In the genomic region with DNA sequence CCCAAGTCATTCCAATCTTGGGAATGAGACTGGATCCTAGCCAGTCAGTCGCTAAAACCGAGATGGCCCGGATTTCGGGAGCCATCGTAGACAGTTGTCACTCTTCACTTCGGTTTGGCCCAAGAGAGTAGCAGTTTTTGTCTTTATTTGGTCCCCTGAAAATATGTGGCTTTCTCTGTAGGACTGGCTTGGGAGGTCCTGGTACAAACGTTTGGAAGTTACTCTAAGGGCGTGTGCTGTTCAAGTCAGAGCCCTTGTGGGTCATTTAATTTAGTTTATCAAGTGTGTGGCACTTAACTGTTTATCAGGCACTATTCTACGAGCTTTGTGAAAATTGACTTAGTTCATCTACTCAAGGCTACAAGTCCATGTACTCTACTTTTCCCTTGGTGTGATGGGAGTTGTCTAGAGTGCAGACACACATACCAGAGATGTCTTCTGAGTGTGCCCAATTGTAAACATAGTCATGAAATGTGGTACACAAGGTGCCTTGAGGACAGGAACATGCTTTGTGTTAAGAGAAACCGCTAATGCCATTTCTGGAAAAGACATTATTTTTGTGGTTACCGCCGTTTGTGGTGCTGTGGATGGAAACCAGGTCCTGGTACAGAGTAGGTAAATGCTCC, we compare ENCODE assay signal across 10 mouse cellular contexts. TPM values are rescaled to one million over a fixed set of nuclear protein-coding genes. Genes with fewer than 3 reads are reported as not detected.
A peak's percentile ranks its signal among the peaks of the same experiment; 100 is the strongest.
DNase-seq lines count a peak whose midpoint lies in the region; ATAC-seq and TF ChIP-seq lines count a peak whose summit lies in the region.
"Had no signal": no experiment of that assay in that cellular context is flagged by ENCODE, and none has a peak within 500 bp of the region (broad histone marks: within the 10 kb centered on the region; RNA-seq: fewer than 3 reads in every experiment).

No protein-coding gene starts in this region.

- H3K4me2 ChIP-seq in heart, embryonic 15.5 days = peak overlapping the region; percentile 65
- peak overlapping the region; percentile 51 for H3K4me2 ChIP-seq in hindbrain, embryonic 14.5 days (replicated peaks)
- peak overlapping the region; percentile 53 for H3K4me2 ChIP-seq in midbrain, embryonic 12.5 days (replicated peaks)

- H3K4me1 ChIP-seq in heart, embryonic 15.5 days (replicated peaks) = 0 out of 2 replicates have a peak, but pooled peaks cover 3% of the 10 kb centered on the region
- no peaks in the 10 kb centered on the region; the same call in 1 of the 2 replicates for H3K4me1 ChIP-seq in bone marrow, adult 2 months (ENCODE audit: control insufficient read depth, insufficient read depth, low read length)
- no peaks in the 10 kb centered on the region for H3K4me1 ChIP-seq in hindbrain, embryonic 14.5 days (replicated peaks; ENCODE audit: control insufficient read depth, insufficient read depth, low read length)
- no peaks in the 10 kb centered on the region for H3K4me1 ChIP-seq in midbrain, embryonic 12.5 days

- H3K9me3 ChIP-seq in heart, embryonic 15.5 days (replicated peaks) = no peaks in the 10 kb centered on the region
- no peaks in the 10 kb centered on the region for H3K9me3 ChIP-seq in hindbrain, embryonic 14.5 days (ENCODE audit: control insufficient read depth, low read length)
- H3K9me3 ChIP-seq in midbrain, embryonic 12.5 days = no peaks in the 10 kb centered on the region

- no peak for ATAC-seq in heart, embryonic 15.5 days (replicated peaks; ENCODE audit: insufficient number of reproducible peaks, insufficient read depth, low FRiP score, low read depth)
- no peak for ATAC-seq in hindbrain, embryonic 14.5 days (ENCODE audit: low FRiP score)
- no peak for ATAC-seq in midbrain, embryonic 12.5 days (ENCODE audit: low FRiP score, low read depth)

- no peak for TF ChIP-seq CTCF in bone marrow, adult 2 months (IDR thresholded peaks at IDR 0.05; ENCODE audit: control insufficient read depth, insufficient read depth, low read length)

- 54% methylated on average over 12 of the region's 12 CpGs for WGBS in heart, embryonic 15.5 days
- WGBS in bone marrow, adult 2 months = 31% methylated on average over 12 of the region's 12 CpGs
- WGBS in hindbrain, embryonic 14.5 days = 56% methylated on average over 12 of the region's 12 CpGs
- 59% methylated on average over 12 of the region's 12 CpGs for WGBS in midbrain, embryonic 12.5 days

- intact Hi-C loops in heart, postnatal 36 days (cut with DNase I) = no loop called here

- H3K27me3 ChIP-seq in heart, embryonic 15.5 days = no peaks in the 10 kb centered on the region
- H3K27me3 ChIP-seq in hindbrain, embryonic 14.5 days (ENCODE audit: control insufficient read depth, insufficient read depth, low read length) = no peaks in the 10 kb centered on the region
- no peaks in the 10 kb centered on the region for H3K27me3 ChIP-seq in midbrain, embryonic 12.5 days

- no peak for TF ChIP-seq POLR2A in bone marrow, adult 2 months (IDR thresholded peaks at IDR 0.05; ENCODE audit: borderline replicate concordance, control insufficient read depth, low read depth, low read length)

- H3K36me3 ChIP-seq in heart, embryonic 15.5 days = no peaks in the 10 kb centered on the region
- no peaks in the 10 kb centered on the region for H3K36me3 ChIP-seq in hindbrain, embryonic 14.5 days (replicated peaks; ENCODE audit: control insufficient read depth, insufficient read depth)
- H3K36me3 ChIP-seq in midbrain, embryonic 12.5 days = no peaks in the 10 kb centered on the region

- no peak overlapping the region for H3K27ac ChIP-seq in heart, embryonic 15.5 days
- H3K27ac ChIP-seq in bone marrow, adult 2 months (ENCODE audit: control insufficient read depth, insufficient read depth, low read depth, low read length, poor library complexity) = peak overlapping the region; percentile 96
- no peak overlapping the region for H3K27ac ChIP-seq in hindbrain, embryonic 14.5 days
- H3K27ac ChIP-seq in midbrain, embryonic 12.5 days (replicated peaks) = no peak overlapping the region

- H3K9ac ChIP-seq in heart, embryonic 15.5 days = peak overlapping the region; percentile 53; the same call in 1 of the 2 replicates
- H3K9ac ChIP-seq in hindbrain, embryonic 14.5 days = peak overlapping the region; percentile 66
- no peak overlapping the region; the same call in 1 of the 2 replicates for H3K9ac ChIP-seq in midbrain, embryonic 12.5 days (replicated peaks)

- peak overlapping the region; percentile 63 for H3K4me3 ChIP-seq in heart, embryonic 15.5 days
- peak overlapping the region; percentile 62 for H3K4me3 ChIP-seq in bone marrow, adult 2 months (replicated peaks; ENCODE audit: control insufficient read depth, low read depth, low read length)
- peak overlapping the region; percentile 57 for H3K4me3 ChIP-seq in hindbrain, embryonic 14.5 days (replicated peaks; ENCODE audit: low read length)
- H3K4me3 ChIP-seq in midbrain, embryonic 12.5 days = peak overlapping the region; percentile 59

- no peak for DNase-seq in heart, postnatal 36 days
- no peak for DNase-seq in hindbrain, embryonic 14.5 days (ENCODE audit: low spot score)
- no peak for DNase-seq in cerebellum, adult 9-11 months
- DNase-seq in thymus, postnatal 0 days (ENCODE audit: low spot score) = no peak
- DNase-seq in thymus, postnatal 14 days = no peak
- DNase-seq: thymus, postnatal 25 days had no signal

RNA-seq across cellular contexts. Expression of a gene that starts 0.9 kb away (rescaled TPM):
- polyA plus RNA-seq in heart, embryonic 15.5 days (2015; fragmentation: Nextera tagmentation; extraction: Ambion mirVana) = 2.9 and 3.6 TPM in 2 replicates
- 10 to 100 TPM in 1 of 2 experiments, 1 to 10 TPM in 1; 4.8 to 11.0 TPM for total RNA-seq in heart, postnatal 36 days (2021)
- 6.5 TPM in 2 replicates for polyA plus RNA-seq in bone marrow, adult 2 months (2011; ENCODE audit: insufficient read depth, insufficient read length, low replicate concordance, missing spikeins)
- polyA plus RNA-seq in hindbrain, embryonic 14.5 days (2014; fragmentation: Nextera tagmentation; extraction: Ambion mirVana) = 7.0 and 7.2 TPM in 2 replicates
- 3.2 and 3.3 TPM in 2 replicates for polyA plus RNA-seq in midbrain, embryonic 12.5 days (2016; fragmentation: Nextera tagmentation; extraction: Ambion mirVana)
- polyA plus RNA-seq in thymus, postnatal 0 days (2015; fragmentation: Nextera tagmentation; extraction: Ambion mirVana) = 0.69 and 0.78 TPM in 2 replicates

RNA-seq across cellular contexts. Expression of a gene that starts 10.1 kb away (rescaled TPM):
- 0.52 TPM in 1 of 2 replicates, not detected in the other for polyA plus RNA-seq in heart, embryonic 15.5 days (2015; fragmentation: Nextera tagmentation; extraction: Ambion mirVana)
- under 1 TPM in 1 of 2 experiments, not detected in 1; 0.54 TPM for total RNA-seq in heart, postnatal 36 days (2021)
- polyA plus RNA-seq in bone marrow, adult 2 months (2011; ENCODE audit: insufficient read depth, insufficient read length, low replicate concordance, missing spikeins) = 3.2 TPM in 1 of 2 replicates, not detected in the other
- not detected in 2 replicates for polyA plus RNA-seq in hindbrain, embryonic 14.5 days (2014; fragmentation: Nextera tagmentation; extraction: Ambion mirVana)
- polyA plus RNA-seq in midbrain, embryonic 12.5 days (2016; fragmentation: Nextera tagmentation; extraction: Ambion mirVana) = not detected in 2 replicates
- not detected in 2 replicates for polyA plus RNA-seq in thymus, postnatal 0 days (2015; fragmentation: Nextera tagmentation; extraction: Ambion mirVana)
- total RNA-seq: hematopoietic stem cell, adult 5-6 weeks had no signal

RNA-seq across cellular contexts. Expression of a gene that starts 16.8 kb away (rescaled TPM):
- polyA plus RNA-seq in heart, embryonic 15.5 days (2015; fragmentation: Nextera tagmentation; extraction: Ambion mirVana) = 0.19 TPM in 1 of 2 replicates, not detected in the other
- not detected for total RNA-seq in heart, postnatal 36 days (2021)
- 2.9 TPM in 1 of 2 replicates, not detected in the other for polyA plus RNA-seq in bone marrow, adult 2 months (2011; ENCODE audit: insufficient read depth, insufficient read length, low replicate concordance, missing spikeins)
- not detected in 2 replicates for polyA plus RNA-seq in hindbrain, embryonic 14.5 days (2014; fragmentation: Nextera tagmentation; extraction: Ambion mirVana)
- 0.34 and 0.56 TPM in 2 replicates for polyA plus RNA-seq in midbrain, embryonic 12.5 days (2016; fragmentation: Nextera tagmentation; extraction: Ambion mirVana)
- polyA plus RNA-seq in thymus, postnatal 0 days (2015; fragmentation: Nextera tagmentation; extraction: Ambion mirVana) = not detected in 2 replicates
- total RNA-seq: hematopoietic stem cell, adult 5-6 weeks had no signal
